Mouse (Mus musculus): ENCODE measurements around the gene Dusp6.

The Dusp6 gene

GRCm38 (mm10) chr10:99246797-99247508, 16.1 kb upstream of the Dusp6 start:
- no peak for DNase-seq (ENCODE audit: low read depth, low spot score)

GRCm38 (mm10) chr10:99250874-99251281, 12.2 kb upstream of the Dusp6 start:
- no peak for DNase-seq (ENCODE audit: low read depth, low spot score)

GRCm38 (mm10) chr10:99253412-99253811, 9.6 kb upstream of the Dusp6 start:
- no peak for DNase-seq (ENCODE audit: low read depth, low spot score)

- DNase-seq (ENCODE audit: low read depth, low spot score) = no peak
Observed at GRCm38 (mm10) chr10:99255830-99256570, 7.0 kb upstream of the Dusp6 start.

GRCm38 (mm10) chr10:99257531-99257930, 5.5 kb upstream of the Dusp6 start:
- DNase-seq (ENCODE audit: low read depth, low spot score) = no peak

GRCm38 (mm10) chr10:99259840-99260239, 3.2 kb upstream of the Dusp6 start:
- DNase-seq (ENCODE audit: low read depth, low spot score) = no peak

- peak; percentile 77 for DNase-seq (ENCODE audit: low read depth, low spot score)
Observed at GRCm38 (mm10) chr10:99261151-99261635, 1.8 kb upstream of the Dusp6 start.

GRCm38 (mm10) chr10:99261636-99262318, 1.3 kb upstream of the Dusp6 start:
- DNase-seq (ENCODE audit: low read depth, low spot score) = peak; percentile 90

GRCm38 (mm10) chr10:99262319-99262866, 638 bp upstream of the Dusp6 start:
- DNase-seq (ENCODE audit: low read depth, low spot score) = peak; percentile 52

GRCm38 (mm10) chr10:99263419-99264221, 589 bp downstream of the Dusp6 start:
- peak; percentile 56 for DNase-seq (ENCODE audit: low read depth, low spot score)

GRCm38 (mm10) chr10:99264301-99265010, 1.4 kb downstream of the Dusp6 start:
- DNase-seq (ENCODE audit: low read depth, low spot score) = no peak

- DNase-seq (ENCODE audit: low read depth, low spot score) = peak; percentile 81
Observed at GRCm38 (mm10) chr10:99265011-99265694, 2.1 kb downstream of the Dusp6 start.

- DNase-seq (ENCODE audit: low read depth, low spot score) = no peak
Observed at GRCm38 (mm10) chr10:99266025-99266424, 3.0 kb downstream of the Dusp6 start.

GRCm38 (mm10) chr10:99267621-99268020, 4.6 kb downstream of the Dusp6 start:
- no peak for DNase-seq (ENCODE audit: low read depth, low spot score)

- DNase-seq (ENCODE audit: low read depth, low spot score) = no peak
Observed at GRCm38 (mm10) chr10:99268421-99269300, 5.6 kb downstream of the Dusp6 start.

GRCm38 (mm10) chr10:99269301-99269701, 6.3 kb downstream of the Dusp6 start:
- DNase-seq (ENCODE audit: low read depth, low spot score) = peak; percentile 21

GRCm38 (mm10) chr10:99269704-99270103, 6.7 kb downstream of the Dusp6 start:
- DNase-seq (ENCODE audit: low read depth, low spot score) = no peak

- DNase-seq (ENCODE audit: low read depth, low spot score) = peak; percentile 15
Observed at GRCm38 (mm10) chr10:99270406-99270805, 7.4 kb downstream of the Dusp6 start.

- DNase-seq (ENCODE audit: low read depth, low spot score) = peak; percentile 66
Observed at GRCm38 (mm10) chr10:99271016-99271415, 8.0 kb downstream of the Dusp6 start.

All from ZHBTc4 (cell line).